Mouse (Mus musculus): ENCODE measurements around the gene Nsmce3. TPM values are rescaled to one million over a fixed set of nuclear protein-coding genes. Genes with fewer than 3 reads are reported as not detected.

Gene Nsmce3
- polyA plus RNA-seq, 1 experiment: 3.3 TPM

GRCm38 (mm10) chr7:64884187-64884862, 11.5 kb upstream of the Nsmce3 start:
- H3K4me3 ChIP-seq (ENCODE audit: low read depth, low read length): no peak overlapping the region
- TF ChIP-seq POLR2A (IDR thresholded peaks at IDR 0.05; ENCODE audit: low read depth, low read length) (no peak), CTCF (IDR thresholded peaks at IDR 0.05; ENCODE audit: extremely low read depth, insufficient read length, insufficient replicate concordance, low read depth, low read length) (no peak)
- 65% methylated on average over 11 of the region's 11 CpGs for whole genome bisulfite sequencing
- H3K4me1 ChIP-seq (ENCODE audit: control insufficient read depth, insufficient read depth, insufficient read length, low read length): no peaks in the 10 kb centered on the region
- no peaks in the 10 kb centered on the region; the same call in 1 of the 2 replicates for H3K27me3 ChIP-seq (ENCODE audit: control insufficient read depth, insufficient read depth, low read length)
- no peak overlapping the region for H3K27ac ChIP-seq (ENCODE audit: insufficient read depth, low read depth, low read length)
- no peaks in the 10 kb centered on the region for H3K36me3 ChIP-seq (ENCODE audit: control insufficient read depth, insufficient read depth, low read length)

- Histone ChIP-seq H3K4me3 (ENCODE audit: low read depth, low read length) (no peak overlapping the region), H3K27ac (ENCODE audit: insufficient read depth, low read depth, low read length) (no peak overlapping the region), H3K27me3 (ENCODE audit: control insufficient read depth, insufficient read depth, low read length) (no peaks in the 10 kb centered on the region; the same call in 1 of the 2 replicates), H3K4me1 (ENCODE audit: control insufficient read depth, insufficient read depth, insufficient read length, low read length) (no peaks in the 10 kb centered on the region), H3K36me3 (ENCODE audit: control insufficient read depth, insufficient read depth, low read length) (no peaks in the 10 kb centered on the region)
- no peak for TF ChIP-seq CTCF (IDR thresholded peaks at IDR 0.05; ENCODE audit: extremely low read depth, insufficient read length, insufficient replicate concordance, low read depth, low read length)
- no peak for TF ChIP-seq POLR2A (IDR thresholded peaks at IDR 0.05; ENCODE audit: low read depth, low read length)
- 72% methylated on average over 6 of the region's 6 CpGs for WGBS
Observed at GRCm38 (mm10) chr7:64882243-64882642, 9.4 kb upstream of the Nsmce3 start.

- WGBS: 46% methylated on average over 7 of the region's 7 CpGs
- no peak for TF ChIP-seq CTCF (IDR thresholded peaks at IDR 0.05; ENCODE audit: extremely low read depth, insufficient read length, insufficient replicate concordance, low read depth, low read length)
- TF ChIP-seq POLR2A (IDR thresholded peaks at IDR 0.05; ENCODE audit: low read depth, low read length): no peak
- H3K27ac ChIP-seq (ENCODE audit: insufficient read depth, low read depth, low read length): no peak overlapping the region
Observed at GRCm38 (mm10) chr7:64881387-64881786, 8.6 kb upstream of the Nsmce3 start.

GRCm38 (mm10) chr7:64880415-64880814, 7.6 kb upstream of the Nsmce3 start:
- WGBS: 44% methylated on average over 5 of the region's 5 CpGs
- Histone ChIP-seq H3K4me3 (ENCODE audit: low read depth, low read length) (no peak overlapping the region), H3K4me1 (ENCODE audit: control insufficient read depth, insufficient read depth, insufficient read length, low read length) (no peaks in the 10 kb centered on the region), H3K36me3 (ENCODE audit: control insufficient read depth, insufficient read depth, low read length) (no peaks in the 10 kb centered on the region), H3K27ac (ENCODE audit: insufficient read depth, low read depth, low read length) (no peak overlapping the region), H3K27me3 (ENCODE audit: control insufficient read depth, insufficient read depth, low read length) (no peaks in the 10 kb centered on the region; the same call in 1 of the 2 replicates)
- TF ChIP-seq CTCF (IDR thresholded peaks at IDR 0.05; ENCODE audit: extremely low read depth, insufficient read length, insufficient replicate concordance, low read depth, low read length) (no peak), POLR2A (IDR thresholded peaks at IDR 0.05; ENCODE audit: low read depth, low read length) (no peak)

More at GRCm38 (mm10) chr7:64881387-64881786, 8.6 kb upstream of the Nsmce3 start:
- Histone ChIP-seq H3K4me3 (ENCODE audit: low read depth, low read length) (no peak overlapping the region), H3K27me3 (ENCODE audit: control insufficient read depth, insufficient read depth, low read length) (no peaks in the 10 kb centered on the region; the same call in 1 of the 2 replicates), H3K36me3 (ENCODE audit: control insufficient read depth, insufficient read depth, low read length) (no peaks in the 10 kb centered on the region), H3K4me1 (ENCODE audit: control insufficient read depth, insufficient read depth, insufficient read length, low read length) (no peaks in the 10 kb centered on the region)

GRCm38 (mm10) chr7:64874941-64875340, 2.1 kb upstream of the Nsmce3 start:
- Histone ChIP-seq H3K36me3 (ENCODE audit: control insufficient read depth, insufficient read depth, low read length) (0 out of 2 replicates have a peak, but pooled peaks cover 1% of the 10 kb centered on the region), H3K4me3 (ENCODE audit: low read depth, low read length) (no peak overlapping the region), H3K27ac (ENCODE audit: insufficient read depth, low read depth, low read length) (no peak overlapping the region), H3K4me1 (ENCODE audit: control insufficient read depth, insufficient read depth, insufficient read length, low read length) (peaks cover 6% of the 10 kb centered on the region; the same call in 1 of the 2 replicates), H3K27me3 (ENCODE audit: control insufficient read depth, insufficient read depth, low read length) (no peaks in the 10 kb centered on the region)
- TF ChIP-seq POLR2A (IDR thresholded peaks at IDR 0.05; ENCODE audit: low read depth, low read length) (no peak), CTCF (IDR thresholded peaks at IDR 0.05; ENCODE audit: extremely low read depth, insufficient read length, insufficient replicate concordance, low read depth, low read length) (no peak)
- 81% methylated on average over 4 of the region's 4 CpGs for WGBS

GRCm38 (mm10) chr7:64873266-64873665, 469 bp upstream of the Nsmce3 start:
- Histone ChIP-seq H3K4me3 (ENCODE audit: low read depth, low read length) (peak overlapping the region; percentile 17; the same call in 1 of the 2 replicates), H3K27me3 (ENCODE audit: control insufficient read depth, insufficient read depth, low read length) (no peaks in the 10 kb centered on the region), H3K36me3 (ENCODE audit: control insufficient read depth, insufficient read depth, low read length) (0 out of 2 replicates have a peak, but pooled peaks cover 1% of the 10 kb centered on the region), H3K27ac (ENCODE audit: insufficient read depth, low read depth, low read length) (no peak overlapping the region), H3K4me1 (ENCODE audit: control insufficient read depth, insufficient read depth, insufficient read length, low read length) (peaks cover 6% of the 10 kb centered on the region; the same call in 1 of the 2 replicates)
- WGBS: 27% methylated on average over 11 of the region's 11 CpGs
- TF ChIP-seq CTCF (IDR thresholded peaks at IDR 0.05; ENCODE audit: extremely low read depth, insufficient read length, insufficient replicate concordance, low read depth, low read length) (no peak), POLR2A (IDR thresholded peaks at IDR 0.05; ENCODE audit: low read depth, low read length) (no peak)

- peak overlapping the region; percentile 92 for H3K4me3 ChIP-seq (ENCODE audit: low read depth, low read length)
- WGBS: 1% methylated on average over 33 of the region's 33 CpGs
- TF ChIP-seq POLR2A (IDR thresholded peaks at IDR 0.05; ENCODE audit: low read depth, low read length) (no peak), CTCF (IDR thresholded peaks at IDR 0.05; ENCODE audit: extremely low read depth, insufficient read length, insufficient replicate concordance, low read depth, low read length) (no peak)
- peak overlapping the region; percentile 70 for H3K27ac ChIP-seq (ENCODE audit: insufficient read depth, low read depth, low read length)
- 0 out of 2 replicates have a peak, but pooled peaks cover 1% of the 10 kb centered on the region for H3K36me3 ChIP-seq (ENCODE audit: control insufficient read depth, insufficient read depth, low read length)
- H3K4me1 ChIP-seq (ENCODE audit: control insufficient read depth, insufficient read depth, insufficient read length, low read length): peaks cover 6% of the 10 kb centered on the region; the same call in 1 of the 2 replicates
- no peaks in the 10 kb centered on the region for H3K27me3 ChIP-seq (ENCODE audit: control insufficient read depth, insufficient read depth, low read length)
Observed at GRCm38 (mm10) chr7:64871987-64872742, 632 bp downstream of the Nsmce3 start.

All from small intestine, adult 2 months (tissue).